Mouse (Mus musculus) A20 (cell line): ENCODE data around the gene Grin3b.

Experiments used
- DNase-seq: peaks from one replicate; pipeline ENCODE4 v3.0.0-alpha.2; 2011; ENCODE audit warnings: low read depth, low spot score

The Grin3b gene

GRCm38 (mm10) chr10:79970415-79971182 is at the start of gene Grin3b:
Gene Grin3b, plus strand, starts transcription at chr10:79970715.
- DNase-seq: no peak

GRCm38 (mm10) chr10:79920958-79921535 is 49.5 kb upstream of the Grin3b start, which contains the start of gene R3hdm4:
Gene R3hdm4, minus strand, starts transcription at chr10:79921208.
- no peak for DNase-seq

GRCm38 (mm10) chr10:79921572-79921971 is 48.9 kb upstream of the Grin3b start:
- DNase-seq: no peak

GRCm38 (mm10) chr10:79924998-79925784 is 45.3 kb upstream of the Grin3b start:
- DNase-seq: peak; percentile 92

GRCm38 (mm10) chr10:79925785-79926490 is 44.6 kb upstream of the Grin3b start:
- DNase-seq: peak; percentile 88

GRCm38 (mm10) chr10:79926491-79927323 is 43.8 kb upstream of the Grin3b start, which contains the start of gene Arid3a:
Gene Arid3a, plus strand, starts transcription at chr10:79927043.
- peak; percentile 98 for DNase-seq

- peak; percentile 84 for DNase-seq
Measured at GRCm38 (mm10) chr10:79927324-79928029, 43.0 kb upstream of the Grin3b start.

- peak; percentile 72 for DNase-seq
Measured at GRCm38 (mm10) chr10:79928030-79928694, 42.4 kb upstream of the Grin3b start.

GRCm38 (mm10) chr10:79928907-79929701 is 41.4 kb upstream of the Grin3b start:
- DNase-seq: no peak

GRCm38 (mm10) chr10:79929967-79930825 is 40.3 kb upstream of the Grin3b start:
- no peak for DNase-seq

GRCm38 (mm10) chr10:79930826-79931186 is 39.7 kb upstream of the Grin3b start:
- no peak for DNase-seq

- DNase-seq: no peak
Measured at GRCm38 (mm10) chr10:79931797-79932196, 38.7 kb upstream of the Grin3b start.

- DNase-seq: no peak
Measured at GRCm38 (mm10) chr10:79932736-79933135, 37.8 kb upstream of the Grin3b start.

- DNase-seq: no peak
Measured at GRCm38 (mm10) chr10:79933145-79933679, 37.3 kb upstream of the Grin3b start.

- no peak for DNase-seq
Measured at GRCm38 (mm10) chr10:79933861-79934260, 36.7 kb upstream of the Grin3b start.

- DNase-seq: no peak
Measured at GRCm38 (mm10) chr10:79934272-79934721, 36.2 kb upstream of the Grin3b start.

GRCm38 (mm10) chr10:79934794-79935569 is 35.5 kb upstream of the Grin3b start:
- no peak for DNase-seq
